Mouse (Mus musculus) embryonic stem cell, embryonic (primary cell): ENCODE results near the gene Olfr1354.
"Not testable (repeated sequence)": the region's sequence is repeated elsewhere in the genome, so short reads cannot be mapped to it uniquely, and the experiment has no call there.

ENCODE experiments used
- CTCF ChIA-PET, 4 experiments: fragments of 300-600 bp in 2 of 4; fragments of 350-600 bp in 2 of 4; sonication (Branson Sonifier 250); formaldehyde crosslinking; loops; one replicate each; lab custom pipeline; 2022; ENCODE audit warnings: inconsistent platforms in 2 of 4; lab: Charles Lee
- POLR2A ChIA-PET, 4 experiments: fragments of 300-600 bp in 2 of 4; fragments of 350-600 bp in 2 of 4; sonication (Branson Sonifier 250); formaldehyde crosslinking; loops; one replicate each; lab custom pipeline; 2022; ENCODE audit warnings: antibody characterized with exemption in 4 of 4, inconsistent platforms in 1 of 4; lab: Charles Lee

Gene Olfr1354

GRCm38 (mm10) chr10:78912871-78913270, at the start of gene Olfr1354:
TSS of gene Olfr1354 (plus strand) at chr10:78913171.
- CTCF ChIA-PET, POLR2A ChIA-PET: not testable (repeated sequence)

GRCm38 (mm10) chr10:78875240-78875639, 37.7 kb upstream of the Olfr1354 start, which contains the start of gene Olfr1355:
TSS of gene Olfr1355 (plus strand) at chr10:78875540.
- ChIA-PET CTCF (no interaction called here), POLR2A (no interaction called here)

GRCm38 (mm10) chr10:78950336-78950735, 37.4 kb downstream of the Olfr1354 start, which contains the start of gene Olfr8:
TSS of gene Olfr8 (plus strand) at chr10:78950636.
- POLR2A ChIA-PET, CTCF ChIA-PET: not testable (repeated sequence)

GRCm38 (mm10) chr10:78963009-78963408, 50.0 kb downstream of the Olfr1354 start, which contains the start of gene Olfr1353:
TSS of gene Olfr1353 (plus strand) at chr10:78963309.
- CTCF ChIA-PET, POLR2A ChIA-PET: not testable (repeated sequence)
